Mouse (Mus musculus): ENCODE results near the gene Obp1b.

Gene Obp1b

GRCm38 (mm10) chrX:78186477-78186876 lies at the start of gene Obp1b:
Gene Obp1b (plus strand): TSS chrX:78186777.
- WGBS = no CpG with 5 or more reads among the region's 3 CpGs

GRCm38 (mm10) chrX:78202220-78202619 lies 15.6 kb downstream of the Obp1b start:
- 54% methylated on average over 1 of the region's 1 CpGs for WGBS

- 93% methylated on average over 5 of the region's 5 CpGs for WGBS
Observed at GRCm38 (mm10) chrX:78202829-78203228, 16.3 kb downstream of the Obp1b start.

Data from cerebral cortex, adult 2 months (tissue).